Mouse (Mus musculus) hindbrain, embryonic 16.5 days (tissue): ENCODE data around the gene Fyn. TPM values are rescaled to one million over a fixed set of nuclear protein-coding genes. Genes with fewer than 3 reads are reported as not detected.

ENCODE experiments used
- ATAC-seq: fragments of 200-750 bp; cut with Nextera tagmentation; 2 replicates; pipeline ENCODE4 v1.8.0; 2017; ENCODE audit warnings: moderate TSS enrichment, moderate library complexity
- H3K27ac ChIP-seq: fragments of 300-500 bp; sonication (generic); 2 replicates; pipeline ENCODE4 v1.5.1; 2014; ENCODE audit warnings: low read depth, mild to moderate bottlenecking, control low read depth, low read length, moderate library complexity
- H3K27me3 ChIP-seq: fragments of 300-500 bp; sonication (generic); replicated peaks from 2 replicates; pipeline ENCODE4 v1.6.1; 2014; ENCODE audit warnings: low read length; ENCODE audit not compliant: control insufficient read depth, insufficient read depth
- H3K36me3 ChIP-seq: fragments of 300-500 bp; sonication (generic); 2 replicates; pipeline ENCODE4 v1.6.1; 2014; ENCODE audit warnings: mild to moderate bottlenecking, low read length, moderate library complexity, mixed read lengths; ENCODE audit not compliant: control insufficient read depth, insufficient read depth
- H3K4me1 ChIP-seq: fragments of 300-500 bp; sonication (generic); 2 replicates; pipeline ENCODE4 v1.6.1; 2014; ENCODE audit warnings: low read depth, low read length; ENCODE audit not compliant: control insufficient read depth, insufficient read depth
- H3K4me2 ChIP-seq: fragments of 300-500 bp; sonication (generic); 2 replicates; pipeline ENCODE4 v1.6.1; 2014; ENCODE audit warnings: mild to moderate bottlenecking, low read length, control low read depth, moderate library complexity
- H3K4me3 ChIP-seq: fragments of 300-500 bp; sonication (generic); 2 replicates; pipeline ENCODE4 v1.5.1; 2014; ENCODE audit warnings: mild to moderate bottlenecking, low read length, control low read depth, moderate library complexity
- H3K9ac ChIP-seq: fragments of 300-500 bp; sonication (generic); 2 replicates; pipeline ENCODE4 v1.6.1; 2014; ENCODE audit warnings: low read depth, mild to moderate bottlenecking, control low read depth, low read length, moderate library complexity
- H3K9me3 ChIP-seq: fragments of 300-500 bp; sonication (generic); 2 replicates; pipeline ENCODE4 v1.6.1; 2014; ENCODE audit warnings: mild to moderate bottlenecking, low read length, moderate library complexity; ENCODE audit not compliant: control insufficient read depth
- WGBS: fragments of 180-500 bp; shearing (Covaris S2); extraction: QIAGEN DNeasy Blood & Tissue Kit; methylation state at CpG from one replicate; pipeline ENCODE4 v1.1.7; 2014; 5-methylcytosine and 5-hydroxymethylcytosine counted together
- polyA plus RNA-seq: library from polyadenylated mRNA; unstranded; fragments of >200 nt; fragmentation: Nextera tagmentation; extraction: Ambion mirVana; gene quantifications from 2 replicates; pipeline ENCODE4 v1.2.1, GENCODE M21; 2015

The Fyn gene
- polyA plus RNA-seq, 1 experiment from 2014 or later = 74.9 TPM

DNA sequence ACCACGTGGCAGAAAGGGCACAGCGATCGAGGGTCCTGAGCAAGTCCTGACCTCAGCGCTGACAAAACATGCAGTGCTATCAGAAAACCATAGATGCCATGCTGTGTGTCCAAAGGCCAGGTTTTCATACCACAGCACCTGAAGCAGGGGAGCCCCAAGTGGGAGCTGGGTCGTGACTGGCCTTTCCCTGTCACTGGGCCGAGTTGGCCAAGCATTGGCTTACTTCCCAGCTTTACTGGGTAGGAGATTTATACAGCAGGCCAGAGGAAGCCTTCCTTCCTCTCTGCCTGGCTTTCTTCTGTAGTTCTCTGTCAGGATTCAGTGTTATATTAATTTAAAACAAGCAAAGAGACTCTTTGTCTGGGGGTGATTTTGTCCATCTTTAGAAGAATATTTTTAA, 35.1 kb downstream of the Fyn start:
- no peak overlapping the region for H3K9ac ChIP-seq
- H3K4me1 ChIP-seq = peaks cover 13% of the 10 kb centered on the region
- H3K27ac ChIP-seq = no peak overlapping the region
- no peak overlapping the region for H3K4me3 ChIP-seq
- WGBS = 80% methylated on average over 6 of the region's 6 CpGs
- no peaks in the 10 kb centered on the region for H3K9me3 ChIP-seq
- no peaks in the 10 kb centered on the region for H3K27me3 ChIP-seq
- 0 out of 2 replicates have a peak, but pooled peaks have one; percentile 14 for ATAC-seq
- peaks cover 2% of the 10 kb centered on the region; the same call in 1 of the 2 replicates for H3K36me3 ChIP-seq
- no peak overlapping the region for H3K4me2 ChIP-seq

DNA sequence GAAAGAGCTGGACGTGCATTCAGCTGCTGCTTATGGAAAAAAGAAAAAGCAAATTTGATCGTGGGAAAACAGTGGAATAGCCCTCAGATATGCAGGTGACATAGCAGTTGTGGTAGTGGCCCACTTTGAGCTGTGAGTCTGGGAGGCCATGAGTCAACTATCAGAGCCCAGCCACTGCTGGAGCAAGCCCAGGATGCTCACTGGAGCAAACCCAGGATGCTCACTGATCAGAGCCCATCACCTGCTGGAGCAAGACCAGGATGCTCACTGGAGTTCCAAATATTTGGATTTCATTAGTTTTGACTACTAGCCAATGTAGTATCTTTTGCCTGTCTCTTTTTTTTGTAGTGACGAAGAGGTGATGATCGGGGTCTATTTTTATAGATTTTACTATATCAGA, 35.5 kb downstream of the Fyn start:
- Histone ChIP-seq H3K4me3 (no peak overlapping the region), H3K36me3 (peaks cover 2% of the 10 kb centered on the region; the same call in 1 of the 2 replicates), H3K4me2 (no peak overlapping the region), H3K27ac (no peak overlapping the region), H3K9me3 (no peaks in the 10 kb centered on the region), H3K9ac (no peak overlapping the region), H3K4me1 (peaks cover 13% of the 10 kb centered on the region), H3K27me3 (no peaks in the 10 kb centered on the region)
- no peak for ATAC-seq
- WGBS = 79% methylated on average over 4 of the region's 4 CpGs

DNA sequence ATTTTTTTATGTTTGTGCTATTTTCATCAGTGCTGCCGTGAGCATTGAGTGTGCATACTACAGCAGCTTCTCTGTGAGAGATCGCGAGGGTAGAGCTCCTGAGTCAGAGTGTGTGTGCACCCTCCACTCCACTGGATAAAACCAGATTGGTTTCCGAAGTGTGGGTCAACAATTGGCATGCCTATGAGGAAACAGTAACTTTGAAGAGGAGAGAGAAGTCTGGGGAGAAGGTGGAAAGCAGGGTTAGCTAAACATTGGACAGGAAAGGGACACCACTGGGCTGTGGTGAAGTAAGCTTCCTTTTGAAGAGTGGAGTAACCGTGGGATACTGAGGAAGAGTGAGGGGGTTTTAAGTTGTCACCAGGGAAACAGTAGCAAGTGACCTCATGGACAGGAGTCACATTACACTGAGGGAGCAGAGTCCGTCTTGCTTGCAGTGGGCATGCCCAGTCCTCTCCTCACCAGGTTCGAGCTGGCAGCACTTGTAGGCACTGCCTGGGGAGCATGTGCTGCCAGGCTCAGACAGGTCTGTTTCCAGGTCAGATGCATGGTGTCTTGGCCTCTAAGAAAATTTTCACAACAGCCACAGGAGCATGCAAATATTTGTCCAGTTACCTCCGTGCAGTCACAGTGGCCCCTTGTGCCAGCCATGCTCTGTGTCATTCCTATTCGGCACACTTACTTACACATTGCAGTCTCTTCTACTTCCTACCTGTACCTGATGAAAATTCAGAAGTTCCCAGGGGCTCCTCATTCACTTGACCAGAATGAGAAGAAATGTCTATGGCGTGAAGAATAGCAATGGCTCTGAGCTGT, 37.5 kb downstream of the Fyn start:
- ATAC-seq = no peak

DNA sequence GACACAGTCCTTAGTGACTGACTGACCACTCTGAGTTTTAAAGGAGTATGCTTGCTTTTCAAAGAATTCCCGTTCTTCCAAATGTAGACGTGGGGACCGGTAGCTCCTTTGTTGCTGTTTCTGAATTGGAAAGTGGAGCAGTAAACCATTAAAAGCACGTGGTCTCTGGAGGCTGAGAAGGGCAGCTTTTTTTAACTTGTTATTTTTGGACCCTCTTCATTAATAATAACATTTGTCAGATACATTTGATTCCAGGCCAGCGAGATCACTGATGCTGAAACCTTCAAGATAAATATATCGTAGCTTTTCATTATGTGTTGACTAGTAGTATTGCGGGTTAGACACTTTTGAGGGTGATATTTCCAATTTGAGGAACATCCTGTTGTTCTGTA, 38.1 kb downstream of the Fyn start:
- H3K4me2 ChIP-seq = no peak overlapping the region
- 76% methylated on average over 7 of the region's 7 CpGs for WGBS
- no peaks in the 10 kb centered on the region for H3K27me3 ChIP-seq
- no peak overlapping the region for H3K27ac ChIP-seq
- peaks cover 19% of the 10 kb centered on the region for H3K4me1 ChIP-seq
- H3K36me3 ChIP-seq = peaks cover 2% of the 10 kb centered on the region; the same call in 1 of the 2 replicates
- no peak for ATAC-seq
- no peak overlapping the region for H3K4me3 ChIP-seq
- H3K9ac ChIP-seq = no peak overlapping the region
- H3K9me3 ChIP-seq = no peaks in the 10 kb centered on the region

More for the DNA sequence above, 37.5 kb downstream of the Fyn start:
- Histone ChIP-seq H3K9me3 (no peaks in the 10 kb centered on the region), H3K27ac (no peak overlapping the region), H3K4me1 (peaks cover 19% of the 10 kb centered on the region), H3K4me2 (no peak overlapping the region), H3K36me3 (peaks cover 2% of the 10 kb centered on the region; the same call in 1 of the 2 replicates), H3K4me3 (no peak overlapping the region), H3K27me3 (no peaks in the 10 kb centered on the region), H3K9ac (no peak overlapping the region)
- 66% methylated on average over 10 of the region's 10 CpGs for WGBS

DNA sequence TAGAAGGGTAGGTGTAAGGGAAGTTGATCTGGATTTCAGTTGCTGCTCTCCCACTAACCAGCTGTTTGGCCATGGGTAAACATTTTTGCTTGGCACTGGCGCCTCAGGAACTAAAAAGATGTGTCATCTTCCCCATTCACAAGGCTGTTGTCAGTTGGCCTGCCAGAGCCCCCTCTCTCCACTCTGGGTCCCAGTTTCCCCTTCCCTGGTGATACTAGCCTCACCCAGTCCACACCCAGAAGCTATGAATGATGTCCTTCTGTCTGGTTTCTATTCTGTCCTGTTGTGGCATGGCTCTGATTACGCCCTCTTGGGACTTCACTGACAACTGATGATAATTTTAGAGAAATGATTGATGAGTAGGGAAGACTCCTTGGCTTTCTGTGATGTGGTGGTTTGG, 38.9 kb downstream of the Fyn start:
- no peak overlapping the region for H3K27ac ChIP-seq
- H3K27me3 ChIP-seq = no peaks in the 10 kb centered on the region
- no peak overlapping the region for H3K4me2 ChIP-seq
- no peak overlapping the region for H3K4me3 ChIP-seq
- peaks cover 2% of the 10 kb centered on the region; the same call in 1 of the 2 replicates for H3K36me3 ChIP-seq
- no peak overlapping the region for H3K9ac ChIP-seq
- WGBS = 92% methylated on average over 2 of the region's 2 CpGs
- H3K9me3 ChIP-seq = no peaks in the 10 kb centered on the region
- ATAC-seq = no peak
- peaks cover 23% of the 10 kb centered on the region for H3K4me1 ChIP-seq

DNA sequence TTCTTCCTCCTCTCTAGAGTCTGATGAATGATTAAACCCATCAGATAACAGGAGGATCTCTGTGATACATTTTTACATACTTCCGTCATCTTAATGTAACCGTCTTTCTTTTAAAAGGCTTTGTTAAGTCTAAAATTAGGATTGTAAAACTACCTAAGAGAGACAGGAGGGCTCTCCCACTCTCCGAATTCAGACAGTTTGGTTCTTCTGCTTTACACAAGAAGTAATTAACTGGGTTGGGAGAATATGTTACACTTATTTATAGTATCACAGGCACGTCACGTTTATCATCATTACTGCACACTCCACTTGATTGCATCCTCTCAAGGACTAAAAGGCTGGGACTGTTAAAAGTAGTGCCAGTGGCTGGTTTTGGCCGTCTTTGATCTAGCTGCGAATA, 40.9 kb downstream of the Fyn start:
- ATAC-seq = no peak
- 69% methylated on average over 7 of the region's 7 CpGs for WGBS
- Histone ChIP-seq H3K4me1 (peaks cover 17% of the 10 kb centered on the region), H3K27me3 (no peaks in the 10 kb centered on the region), H3K27ac (no peak overlapping the region), H3K4me3 (no peak overlapping the region), H3K36me3 (no peaks in the 10 kb centered on the region), H3K4me2 (no peak overlapping the region), H3K9ac (no peak overlapping the region), H3K9me3 (no peaks in the 10 kb centered on the region)

DNA sequence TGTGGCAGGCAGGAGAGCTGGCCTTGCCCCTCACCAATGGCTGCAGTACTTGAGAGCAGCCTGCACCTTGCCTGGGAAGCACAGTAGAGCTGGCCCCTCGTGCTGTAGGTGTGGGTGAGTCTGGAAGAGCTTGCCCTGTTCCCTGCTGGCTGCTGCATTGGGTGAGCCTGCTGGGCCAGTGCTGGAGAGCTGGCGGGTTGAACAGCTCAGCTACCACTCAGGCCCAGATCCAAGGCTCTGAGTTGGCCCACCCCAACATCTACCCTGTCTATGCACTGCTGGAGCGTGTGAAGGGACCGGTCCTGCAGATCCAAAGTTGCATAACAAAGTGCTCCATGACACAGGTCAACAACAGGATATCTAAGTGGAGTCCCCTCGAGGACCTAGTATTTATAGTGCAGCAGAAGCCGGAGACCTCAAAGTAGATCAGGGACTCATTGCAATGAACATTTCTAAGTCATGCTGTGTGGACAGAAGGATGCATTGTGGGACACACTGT, 41.5 kb downstream of the Fyn start:
- no peaks in the 10 kb centered on the region for H3K36me3 ChIP-seq
- 89% methylated on average over 6 of the region's 6 CpGs for WGBS
- peaks cover 20% of the 10 kb centered on the region for H3K4me1 ChIP-seq
- no peak overlapping the region for H3K4me3 ChIP-seq
- no peaks in the 10 kb centered on the region for H3K9me3 ChIP-seq
- no peak overlapping the region for H3K4me2 ChIP-seq
- H3K9ac ChIP-seq = no peak overlapping the region
- H3K27me3 ChIP-seq = no peaks in the 10 kb centered on the region
- H3K27ac ChIP-seq = no peak overlapping the region
- ATAC-seq = 0 out of 2 replicates have a peak, but pooled peaks have one; percentile 5

DNA sequence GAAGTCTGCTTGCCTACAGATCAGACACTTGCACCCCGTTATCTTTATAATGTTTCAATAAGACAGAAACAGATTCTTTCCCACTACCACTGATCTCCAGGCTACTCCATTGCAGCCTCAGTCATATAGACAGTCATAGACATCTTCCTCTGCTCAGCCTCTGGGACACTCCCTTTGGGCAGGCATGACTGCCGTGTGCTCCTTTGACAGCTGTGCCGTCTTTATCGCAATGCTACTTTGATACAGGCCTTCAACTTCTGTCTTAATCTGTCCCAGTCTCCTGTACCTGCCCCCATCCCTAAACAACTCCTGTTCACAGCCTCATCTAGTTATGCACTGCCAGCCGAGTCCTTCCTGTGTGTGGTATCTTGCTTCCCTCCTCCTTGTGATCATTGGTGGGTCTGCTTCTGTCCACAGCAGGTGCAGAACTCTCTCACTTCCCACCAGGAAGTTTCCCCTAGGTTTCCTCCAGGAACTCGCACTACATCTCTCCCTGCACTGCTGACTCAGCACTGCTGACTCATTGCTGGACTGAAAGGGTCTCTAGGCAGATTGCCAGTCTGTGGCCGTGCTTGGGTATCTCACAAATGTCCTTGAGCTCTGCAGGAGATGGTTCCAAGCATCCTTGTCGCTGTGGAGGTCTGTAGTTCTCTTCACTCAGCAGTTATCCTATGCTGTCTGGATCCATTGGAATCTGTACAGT, 43.4 kb downstream of the Fyn start:
- Histone ChIP-seq H3K9me3 (no peaks in the 10 kb centered on the region), H3K27me3 (no peaks in the 10 kb centered on the region), H3K9ac (no peak overlapping the region), H3K27ac (no peak overlapping the region), H3K4me3 (no peak overlapping the region), H3K4me2 (no peak overlapping the region), H3K36me3 (no peaks in the 10 kb centered on the region), H3K4me1 (peaks cover 15% of the 10 kb centered on the region)
- ATAC-seq = no peak
- WGBS = 71% methylated on average over 8 of the region's 8 CpGs
